Mouse (Mus musculus) gastrocnemius, adult 2 months (tissue): ENCODE data around the gene Ccnjl. TPM values are rescaled to one million over a fixed set of nuclear protein-coding genes. Genes with fewer than 3 reads are reported as not detected.

Source experiments
- DNase-seq: peaks from one replicate; pipeline ENCODE4 v3.0.0; 2022
- H3K27ac ChIP-seq: fragments of 200-600 bp; 2 replicates; pipeline ENCODE4 v1.8.1; 2022; ENCODE audit warnings: mild to moderate bottlenecking
- H3K4me3 ChIP-seq: fragments of 200-600 bp; 2 replicates; pipeline ENCODE4 v1.8.1; 2022; ENCODE audit warnings: mild to moderate bottlenecking, moderate library complexity
- CTCF ChIP-seq: fragments of 200-600 bp; IDR thresholded peaks from 2 replicates; pipeline ENCODE4 v1.8.1; 2022; ENCODE audit warnings: antibody characterized with exemption, mild to moderate bottlenecking, moderate library complexity
- intact Hi-C: fragments of 180-260 bp; cut with DNase I; formaldehyde crosslinking; loops from one replicate; pipeline ENCODE4 v1.15.1; 2025
- total RNA-seq, 2 experiments: library from RNA; stranded (reverse); gene quantifications; 2 replicates each; pipeline ENCODE4 v1.2.3; 2021

Ccnjl gene
- total RNA-seq, 2 experiments from 2014 or later: 0.33 TPM; not detected in 1

DNA sequence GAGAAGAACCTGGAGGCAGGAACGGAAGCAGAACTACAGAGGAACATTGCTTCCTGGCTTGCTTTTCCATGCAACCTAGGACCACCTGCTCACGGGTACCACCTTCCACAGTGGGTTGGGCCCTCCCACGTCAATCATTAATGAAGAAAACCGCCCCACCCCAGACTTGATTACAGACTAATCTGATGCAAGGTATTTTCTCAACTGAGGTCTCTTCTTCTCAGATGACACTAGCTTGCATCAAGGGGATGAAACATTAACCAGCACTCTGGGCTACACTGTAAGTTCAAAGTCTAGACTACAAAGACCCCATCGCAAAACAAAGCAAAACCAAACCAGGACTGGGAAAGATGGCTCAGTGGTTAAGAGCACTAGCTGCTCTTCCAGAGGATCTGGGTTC is 93.2 kb downstream of the Ccnjl start:
- Histone ChIP-seq H3K4me3 (no peak overlapping the region), H3K27ac (no peak overlapping the region)
- no peak for TF ChIP-seq CTCF
- intact Hi-C loops: no loop called here
- DNase-seq: no peak

DNA sequence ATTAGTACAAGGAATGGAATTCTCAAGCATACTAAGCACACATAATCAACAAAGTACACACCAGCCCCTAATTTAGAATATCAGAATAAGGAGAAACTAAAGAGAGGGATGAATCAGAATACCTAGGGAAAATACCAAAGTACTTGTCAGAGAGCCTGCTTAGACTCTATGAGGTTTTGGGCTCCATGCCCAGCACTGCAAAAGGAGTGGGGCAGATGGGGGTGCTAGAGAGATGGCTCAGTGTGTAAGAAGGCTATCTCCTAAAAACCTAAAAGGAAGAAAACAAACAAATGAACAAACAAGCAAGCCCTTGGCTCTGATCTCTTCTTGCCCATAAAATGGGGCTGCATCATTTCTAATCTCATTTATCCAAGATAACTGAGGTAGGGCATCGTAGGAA is 95.8 kb downstream of the Ccnjl start:
- H3K27ac ChIP-seq: no peak overlapping the region
- H3K4me3 ChIP-seq: no peak overlapping the region
- no peak for TF ChIP-seq CTCF
- no peak for DNase-seq
- intact Hi-C loops: no loop called here

DNA sequence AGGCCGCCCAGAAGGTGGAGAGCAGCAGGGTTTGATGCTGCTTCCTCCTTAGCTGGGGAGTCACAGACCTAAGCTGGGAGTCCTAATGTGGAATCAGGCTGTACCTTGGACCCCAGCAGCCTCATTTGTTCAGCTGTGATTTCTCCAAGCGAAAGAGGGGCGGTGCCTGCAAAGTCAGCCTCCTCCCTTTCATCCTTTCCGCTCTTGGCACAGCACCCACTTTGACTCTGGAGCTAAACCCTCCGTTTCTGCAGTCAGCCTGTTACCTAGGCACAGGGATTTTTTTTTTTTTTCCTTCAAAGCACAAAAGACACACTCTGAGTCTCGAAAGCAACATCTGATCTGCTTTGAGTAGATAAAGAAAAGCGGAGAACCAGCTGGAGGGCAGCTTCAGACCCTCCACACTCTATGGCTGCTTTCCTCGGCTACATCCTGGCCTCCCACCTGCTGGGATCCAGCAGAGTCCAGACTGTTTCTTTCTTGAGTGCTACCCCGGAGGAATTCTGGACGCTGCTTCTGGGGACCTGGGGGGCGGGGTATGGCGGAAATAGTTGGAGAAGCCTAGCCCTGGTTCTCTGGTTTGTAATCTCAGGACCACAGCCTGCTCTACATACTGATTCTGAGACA is 97.8 kb downstream of the Ccnjl start:
- intact Hi-C loops: no loop called here
- peak overlapping the region; percentile 62; the same call in 1 of the 2 replicates for H3K27ac ChIP-seq
- peak overlapping the region; percentile 62 for H3K4me3 ChIP-seq
- no peak for TF ChIP-seq CTCF
- peak; percentile 47 for DNase-seq

DNA sequence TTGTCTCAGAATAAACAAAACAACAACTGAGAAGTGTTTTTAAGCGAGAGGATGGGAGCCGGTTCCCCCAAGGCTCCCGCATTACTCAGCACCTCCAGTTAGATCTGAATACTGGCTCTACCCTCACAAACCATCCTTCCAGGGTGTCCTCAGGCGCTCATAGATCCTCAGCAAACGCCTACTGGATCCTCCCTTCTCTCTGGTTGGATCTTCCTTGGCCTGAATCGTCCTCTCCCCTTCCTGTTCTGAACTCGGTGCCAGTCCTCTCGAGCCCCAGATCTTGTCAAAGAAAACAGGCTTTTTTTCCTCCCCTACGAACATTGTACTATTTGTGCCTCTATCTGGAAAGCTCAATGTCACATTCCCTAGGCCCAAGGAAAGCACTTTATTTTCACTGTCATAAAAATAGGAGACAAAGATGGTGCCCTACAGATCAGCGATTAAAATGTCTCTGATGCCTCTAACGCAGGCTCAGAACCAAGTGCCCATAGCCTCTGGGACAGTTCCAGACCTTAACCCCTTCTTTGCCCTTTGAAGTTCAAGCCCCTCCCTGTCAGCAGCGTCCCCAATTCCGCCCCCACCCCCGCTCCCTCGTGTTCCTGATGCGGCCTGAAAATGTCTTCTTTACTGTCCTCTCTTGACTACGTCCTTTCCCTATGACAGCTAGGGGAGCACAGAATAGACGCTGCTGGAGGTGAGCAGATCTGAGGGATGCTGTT is 98.5 kb downstream of the Ccnjl start:
- Histone ChIP-seq H3K27ac (peak overlapping the region; percentile 62; the same call in 1 of the 2 replicates), H3K4me3 (peak overlapping the region; percentile 62)
- no peak for DNase-seq
- intact Hi-C loops: no loop called here
- no peak for TF ChIP-seq CTCF

DNA sequence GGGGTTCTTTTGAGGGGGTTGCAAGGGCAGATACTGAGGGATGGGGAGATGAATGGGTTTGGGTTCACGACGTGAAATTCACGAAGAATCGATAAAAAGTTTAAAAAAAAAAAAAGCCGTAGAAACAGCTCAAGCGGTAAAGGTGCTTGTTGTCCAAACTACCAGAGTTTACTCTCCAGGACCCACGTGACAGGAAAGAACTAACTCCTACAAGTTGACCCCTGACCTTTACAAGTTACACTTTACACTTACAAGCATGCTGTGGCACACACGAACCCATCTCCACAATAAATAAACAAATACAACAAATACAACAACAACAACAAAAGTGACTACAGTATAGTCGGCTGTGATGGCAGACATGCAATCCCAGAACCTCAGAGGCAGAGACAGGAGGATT is 103.1 kb downstream of the Ccnjl start:
- TF ChIP-seq CTCF: no peak
- intact Hi-C loops: no loop called here
- H3K4me3 ChIP-seq: no peak overlapping the region
- DNase-seq: no peak
- no peak overlapping the region for H3K27ac ChIP-seq

DNA sequence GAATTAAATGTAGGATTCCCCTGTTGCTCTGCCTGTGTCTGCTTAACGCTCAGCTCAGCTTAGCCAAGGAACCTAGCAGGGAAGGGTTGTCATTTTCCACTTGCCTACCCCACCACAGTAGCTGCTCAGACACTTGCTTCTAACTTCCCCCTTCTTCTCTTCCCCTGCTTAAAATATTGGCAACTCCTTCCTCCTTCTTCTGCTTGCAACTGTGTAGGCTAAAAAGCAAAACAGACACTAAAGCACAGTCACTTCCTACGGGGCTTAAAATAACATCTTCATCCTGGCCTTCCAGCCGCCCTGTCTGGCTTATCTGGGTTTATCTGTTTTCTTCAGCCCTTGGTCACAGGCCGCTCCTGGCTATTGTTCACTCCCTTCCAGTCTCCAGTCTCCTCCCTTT is 104.0 kb downstream of the Ccnjl start:
- no peak for DNase-seq
- H3K4me3 ChIP-seq: no peak overlapping the region
- intact Hi-C loops: no loop called here
- TF ChIP-seq CTCF: no peak
- H3K27ac ChIP-seq: no peak overlapping the region

DNA sequence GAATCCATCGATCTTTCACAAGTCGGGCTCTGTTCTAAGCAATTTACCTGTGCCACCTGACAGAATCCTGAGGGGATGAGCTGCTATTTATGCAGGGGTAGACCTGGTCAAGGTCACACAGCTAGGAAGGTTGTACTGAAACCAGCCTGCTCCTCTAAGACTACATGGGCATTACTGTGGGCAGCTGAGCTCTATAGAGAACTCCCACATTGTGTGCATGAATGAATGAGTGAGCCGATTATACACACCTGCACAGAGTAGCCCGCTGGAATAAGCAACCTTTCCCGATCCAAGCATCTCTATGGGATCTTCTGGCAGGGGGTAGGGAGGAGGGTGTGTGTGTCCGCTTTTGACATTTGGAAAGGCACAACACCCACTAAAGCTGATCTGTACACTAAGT is 104.6 kb downstream of the Ccnjl start:
- no peak overlapping the region for H3K4me3 ChIP-seq
- H3K27ac ChIP-seq: no peak overlapping the region
- no peak for DNase-seq
- TF ChIP-seq CTCF: no peak
- intact Hi-C loops: no loop called here

DNA sequence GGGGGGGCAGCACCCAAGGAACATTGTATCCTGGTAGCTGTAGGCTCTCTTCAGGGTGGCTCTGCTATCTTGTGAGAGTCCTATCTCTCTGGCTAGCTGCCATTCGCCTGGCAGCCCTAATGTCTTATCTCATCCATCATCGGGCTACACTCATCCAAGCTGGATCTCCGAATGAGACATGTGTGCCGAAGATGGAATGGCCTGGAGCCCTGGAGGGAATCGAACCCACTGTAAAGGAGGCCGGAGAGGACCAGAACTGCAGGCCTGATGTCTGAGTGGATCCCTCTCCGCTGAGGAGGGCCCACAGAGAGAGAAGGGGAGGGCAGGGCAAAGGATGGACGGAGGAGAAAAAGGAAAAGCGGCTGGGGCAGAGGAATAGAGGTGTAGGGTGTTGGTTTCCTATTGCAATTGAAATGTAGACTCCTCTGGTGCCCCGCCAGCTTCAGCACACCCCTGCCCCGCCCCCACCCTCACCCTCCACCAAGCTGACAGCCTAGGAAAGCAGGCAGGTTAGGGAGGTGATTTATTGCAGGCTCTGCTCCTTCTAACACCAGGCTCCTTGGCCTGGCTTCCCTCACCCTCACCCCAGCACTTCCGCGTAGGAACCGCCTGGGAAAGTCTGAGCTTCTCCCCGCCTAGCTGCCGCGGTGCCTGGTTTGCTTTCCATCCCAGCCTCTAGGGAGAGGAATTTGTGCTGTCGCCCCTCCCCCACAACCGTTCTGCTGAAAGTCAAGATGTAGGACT is 105.2 kb downstream of the Ccnjl start:
- TF ChIP-seq CTCF: no peak
- Histone ChIP-seq H3K4me3 (peak overlapping the region; percentile 3; the same call in 1 of the 2 replicates), H3K27ac (peak overlapping the region; percentile 31)
- peak; percentile 58 for DNase-seq
- intact Hi-C loops: no loop called here

Other genes starting within 250 kb of the Ccnjl start
- gene Pttg1, start 102.5 kb upstream of the Ccnjl start, total RNA-seq: 10 to 100 TPM; 45.0 to 60.9 TPM
- gene Slu7, start 95.0 kb upstream of the Ccnjl start, total RNA-seq: 10 to 100 TPM; 33.1 to 35.7 TPM
- 1 to 10 TPM; 1.8 to 3.6 TPM for gene C1qtnf2, start 54.5 kb upstream of the Ccnjl start, total RNA-seq
- not detected for gene 4933415A04Rik, start 58.3 kb downstream of the Ccnjl start, total RNA-seq
- not detected for gene Fabp6, start 72.8 kb downstream of the Ccnjl start, total RNA-seq
- gene Pwwp2a, start 153.2 kb downstream of the Ccnjl start, total RNA-seq: 10 to 100 TPM; 16.0 to 17.9 TPM
- 10 to 100 TPM; 57.7 to 68.8 TPM for gene Ttc1, start 219.2 kb downstream of the Ccnjl start, total RNA-seq